Mouse (Mus musculus) adrenal gland, postnatal 10 days (tissue): ENCODE data around the gene H6pd. TPM values are rescaled to one million over a fixed set of nuclear protein-coding genes. Genes with fewer than 3 reads are reported as not detected.

Experiments
- DNase-seq: peaks from one replicate; pipeline ENCODE4 v3.0.0; 2021; ENCODE audit warnings: mixed read lengths
- total RNA-seq, 2 experiments: library from RNA; stranded (reverse); gene quantifications; 2 replicates each; pipeline ENCODE4 v1.2.3; 2021

H6pd gene
- total RNA-seq, 2 experiments from 2014 or later, result 102 to 133 TPM

DNA sequence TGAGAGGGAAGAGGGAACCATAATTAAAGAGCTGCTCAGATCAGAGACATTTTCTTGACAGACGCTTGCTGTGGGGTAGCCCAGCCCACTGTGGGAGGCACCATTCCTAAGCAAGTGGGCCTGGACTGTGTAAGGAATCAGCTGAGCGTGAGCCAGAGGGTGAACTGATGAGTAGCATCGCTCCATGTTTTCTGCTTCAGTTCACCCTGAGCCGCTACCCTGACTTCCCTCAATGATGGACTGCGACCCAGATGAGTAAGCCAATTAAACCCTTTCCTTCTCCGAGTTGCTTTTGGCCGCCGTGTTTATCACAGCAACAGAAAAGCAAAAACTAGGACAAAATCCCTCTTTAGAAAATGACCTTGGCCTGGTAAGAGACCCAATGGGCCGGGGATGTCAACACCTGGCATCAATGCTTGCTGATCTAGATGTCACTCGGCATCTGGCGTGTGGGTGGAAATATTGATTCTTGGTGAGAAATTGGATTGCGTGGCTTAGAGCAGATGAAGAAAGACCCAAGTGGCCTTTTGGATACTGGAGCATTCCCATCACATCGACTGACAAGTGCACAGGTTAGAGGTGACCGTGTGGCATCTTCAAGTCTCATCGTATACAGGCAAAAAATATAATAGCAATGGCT lies 11.0 kb upstream of the H6pd start:
- DNase-seq, result no peak

- no peak for DNase-seq
Observed at GRCm38 (mm10) chr4:150015436-150015835, 6.6 kb upstream of the H6pd start.

- no peak for DNase-seq
Observed at GRCm38 (mm10) chr4:150014378-150015091, 5.7 kb upstream of the H6pd start.

GRCm38 (mm10) chr4:150013805-150014204 lies 5.0 kb upstream of the H6pd start:
- DNase-seq, result no peak

DNA sequence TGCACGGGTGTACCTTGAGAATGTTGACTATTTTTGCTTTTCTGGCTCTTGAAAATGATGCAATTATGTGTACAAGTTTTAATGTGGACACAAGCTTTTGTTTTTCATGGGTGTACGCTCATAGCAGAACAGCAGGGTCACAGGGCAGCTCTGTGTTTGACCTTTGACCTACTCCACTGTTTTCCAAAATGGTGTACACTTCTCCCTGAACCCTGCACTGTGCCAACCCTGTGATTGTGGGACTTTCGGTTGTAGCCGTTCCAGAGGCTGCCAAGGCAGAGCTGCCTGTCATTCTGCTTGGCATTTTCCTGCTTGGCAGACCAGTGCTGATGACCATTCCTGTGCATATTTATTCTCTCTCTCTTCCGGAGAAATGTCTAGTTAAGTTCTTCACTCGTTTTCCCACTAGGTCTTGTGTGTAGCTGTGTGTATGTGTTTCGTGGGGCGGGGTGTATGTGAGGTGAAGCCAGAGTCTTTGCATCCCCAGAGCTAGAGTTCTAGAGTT lies 4.4 kb upstream of the H6pd start:
- no peak for DNase-seq

DNA sequence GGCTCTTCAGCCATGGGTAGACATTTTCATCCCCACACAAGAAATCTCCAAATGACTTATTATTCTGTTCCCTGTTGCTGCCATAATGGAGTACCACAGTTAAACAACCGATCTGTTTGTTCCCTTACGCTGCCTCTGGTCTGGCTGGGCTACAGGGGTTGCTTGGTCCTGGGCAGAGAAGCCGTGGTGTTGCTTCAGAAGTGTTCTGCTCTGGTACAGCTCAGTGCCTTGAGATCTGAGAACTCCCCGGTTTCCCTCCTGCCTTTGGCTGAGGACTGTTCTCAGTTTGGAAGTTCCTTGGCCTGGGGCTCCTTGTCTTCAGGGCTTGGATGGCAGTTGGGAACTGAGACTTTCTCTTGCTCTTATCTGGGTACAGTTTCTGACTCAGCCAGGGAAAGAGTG lies 3.5 kb upstream of the H6pd start:
- no peak for DNase-seq

- DNase-seq, result no peak
Observed at GRCm38 (mm10) chr4:150011564-150012321, 2.9 kb upstream of the H6pd start.

DNA sequence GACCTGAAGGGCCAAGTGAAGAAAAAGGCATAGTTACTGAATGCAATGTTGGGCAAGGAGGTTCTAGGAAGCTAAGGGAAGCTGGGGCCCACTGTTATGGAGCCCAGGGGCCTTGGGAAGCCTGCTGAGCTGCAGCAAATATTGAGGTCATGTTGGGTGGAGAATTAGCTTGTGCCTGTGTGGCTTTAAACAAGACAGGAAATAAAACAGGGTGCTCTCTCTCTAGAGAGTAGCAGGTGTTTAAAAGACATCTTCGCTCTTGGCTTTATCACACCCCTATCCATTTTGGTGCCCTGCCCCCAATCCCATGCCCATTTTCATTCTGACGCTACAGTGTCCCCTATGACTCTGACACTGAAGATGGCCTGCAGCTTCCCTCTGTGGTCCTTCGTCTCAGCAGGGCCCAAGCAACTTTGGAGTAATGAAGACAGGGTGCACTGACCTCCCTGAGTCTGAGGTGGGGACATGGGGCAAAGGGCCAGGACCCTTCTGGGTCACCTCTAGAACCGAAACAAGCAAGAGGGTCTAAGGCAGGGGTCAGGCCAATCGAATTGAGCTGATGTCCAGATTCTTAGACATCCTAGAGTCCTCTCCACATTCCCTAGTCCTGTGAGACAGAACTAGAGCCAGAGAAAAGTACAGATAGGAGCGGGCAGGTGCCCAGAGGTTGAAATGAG lies 1.4 kb upstream of the H6pd start:
- DNase-seq, result no peak

GRCm38 (mm10) chr4:150009587-150009930 lies 736 bp upstream of the H6pd start:
- DNase-seq, result no peak

DNA sequence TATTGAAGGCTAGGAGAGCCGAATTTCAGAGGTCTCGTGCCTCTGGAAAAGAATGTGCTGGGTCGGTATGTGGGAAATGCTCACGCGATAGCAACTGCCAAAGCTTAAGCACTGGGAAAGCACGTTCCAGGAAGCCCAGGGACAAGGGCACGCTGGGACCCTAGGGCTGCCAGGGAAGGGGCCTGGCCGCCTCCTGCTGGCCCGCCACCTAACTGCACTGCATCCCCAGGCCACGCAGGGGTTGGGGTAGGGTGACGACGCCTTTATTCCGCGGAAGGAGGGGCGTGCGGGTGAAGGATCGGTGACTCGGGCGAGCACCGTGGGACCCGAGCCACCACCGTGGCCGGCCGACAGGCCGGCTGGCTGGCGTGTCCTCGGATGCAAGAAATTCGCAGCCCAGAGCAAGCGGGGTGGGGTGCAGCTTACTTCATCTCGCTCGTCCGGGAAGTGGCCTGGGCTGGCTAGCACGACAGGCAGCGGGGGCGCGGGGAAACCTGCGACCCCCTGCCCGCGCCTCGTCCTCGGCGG lies 434 bp downstream of the H6pd start:
- DNase-seq, result peak; percentile 89

- DNase-seq, result no peak
Observed at GRCm38 (mm10) chr4:150007444-150007843, 1.4 kb downstream of the H6pd start.

DNA sequence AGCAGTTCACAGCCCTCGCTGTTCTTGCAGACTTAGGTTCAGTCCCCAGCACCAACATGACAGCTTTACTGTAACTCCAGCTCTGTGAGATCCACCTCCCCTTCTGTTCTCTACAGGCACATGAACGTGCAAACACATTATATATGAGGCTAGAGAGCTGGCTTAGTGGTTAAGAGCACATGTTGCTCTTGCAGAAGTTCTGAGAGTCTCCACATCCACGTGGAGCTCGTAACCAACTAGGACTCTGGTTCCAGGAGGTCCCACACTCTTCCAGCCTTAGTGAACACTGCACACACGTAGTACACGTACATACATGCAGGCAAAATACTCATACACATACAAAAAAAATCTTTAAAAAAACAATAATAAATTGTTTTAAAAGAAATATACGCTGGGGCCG lies 1.8 kb downstream of the H6pd start:
- no peak for DNase-seq

DNA sequence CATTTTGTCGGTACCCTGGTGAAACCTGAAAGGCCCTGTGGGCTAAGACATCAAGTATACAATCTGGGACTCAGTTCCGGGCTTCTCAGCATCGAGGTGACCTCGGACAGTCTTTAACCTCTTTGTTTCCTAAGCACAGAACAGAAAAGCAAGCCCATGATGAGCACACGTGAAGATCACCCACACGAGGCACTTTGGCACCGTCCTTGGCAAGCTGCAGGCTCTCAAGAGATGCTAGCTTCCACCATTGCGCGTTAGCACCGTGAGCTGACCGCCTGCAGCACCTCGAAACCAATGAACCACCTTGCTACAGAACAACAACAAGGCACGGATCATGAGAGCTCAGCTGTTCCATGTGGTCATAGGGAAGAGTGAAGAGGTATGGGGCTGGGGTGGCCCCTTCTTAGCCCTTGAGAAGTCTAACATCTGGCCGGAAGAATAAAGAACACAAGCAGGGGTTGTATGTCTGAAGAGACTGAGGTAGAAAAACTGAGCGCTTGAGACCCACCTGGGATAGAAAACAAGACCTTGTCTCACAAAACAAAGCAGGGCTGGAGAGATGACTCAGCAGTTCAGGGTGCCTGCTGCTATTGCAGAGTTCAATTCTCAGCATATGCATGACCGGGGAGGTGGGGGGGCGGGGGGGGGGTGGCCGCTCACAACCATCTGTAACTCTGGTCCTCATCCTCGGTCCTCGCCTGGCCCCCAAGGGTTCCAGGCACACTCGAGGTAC lies 2.5 kb downstream of the H6pd start:
- no peak for DNase-seq

DNA sequence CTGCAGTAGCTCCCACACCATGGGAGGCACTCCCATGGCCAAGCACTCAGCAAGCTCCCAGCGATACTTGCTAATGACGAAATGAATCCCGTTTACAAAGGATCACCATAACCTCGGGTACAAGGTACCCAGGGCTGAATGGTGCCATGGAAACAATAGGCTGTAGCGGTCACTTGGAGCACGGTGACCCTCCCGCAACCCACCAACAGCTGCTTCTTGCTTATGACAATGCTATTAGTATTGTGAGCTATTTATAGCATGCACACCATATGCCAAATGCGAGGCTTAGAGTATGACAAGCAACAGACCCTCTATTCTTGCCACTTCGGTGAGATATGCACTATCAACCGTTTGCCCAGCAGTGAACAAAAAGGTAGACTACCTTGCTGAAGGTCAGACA lies 3.6 kb downstream of the H6pd start:
- no peak for DNase-seq

DNA sequence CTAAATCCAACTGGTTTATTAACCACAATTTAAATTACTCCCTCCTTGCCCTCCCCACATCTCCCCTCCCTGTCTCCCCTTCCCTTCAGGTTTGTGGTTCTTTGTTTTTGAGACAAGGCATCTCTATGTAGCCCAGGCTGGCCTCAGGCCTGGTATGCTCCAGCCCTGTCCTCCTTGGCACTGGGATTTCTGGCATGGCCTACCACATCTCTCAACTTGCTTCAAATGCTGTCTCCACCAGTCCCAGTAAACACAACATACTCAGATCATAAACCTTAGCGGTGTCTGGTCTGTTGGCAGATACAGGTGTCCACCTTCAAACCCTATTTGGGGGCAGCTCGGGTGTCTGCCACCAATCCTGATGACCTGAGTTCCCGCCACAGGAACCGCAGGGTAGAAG lies 5.2 kb downstream of the H6pd start:
- no peak for DNase-seq

DNA sequence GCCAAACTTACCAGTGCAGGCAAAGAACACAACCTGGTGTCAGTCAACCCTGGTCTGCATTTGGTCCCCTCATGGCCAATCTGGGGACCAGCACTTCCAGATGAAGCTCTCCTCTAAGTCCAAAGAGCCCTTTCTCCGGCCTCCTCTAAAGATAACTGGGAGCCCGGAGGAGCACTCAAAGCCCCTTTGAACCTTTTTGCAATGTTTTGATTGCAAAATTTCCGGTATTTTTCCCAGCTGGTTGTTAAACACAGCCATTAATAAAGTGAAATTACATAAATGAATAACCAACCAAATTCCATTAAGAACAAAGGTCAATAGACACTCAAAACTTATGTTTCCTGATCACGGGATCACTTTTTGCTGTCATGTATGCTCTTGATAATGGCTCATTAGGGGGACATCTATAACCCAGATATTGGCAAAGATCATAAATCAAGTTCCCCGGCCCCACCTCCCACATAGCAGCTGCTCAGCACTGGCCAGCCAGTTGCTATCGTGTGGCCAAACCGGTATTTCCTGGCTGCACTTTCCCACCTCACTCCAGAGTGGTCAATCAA lies 5.7 kb downstream of the H6pd start:
- DNase-seq, result no peak

DNA sequence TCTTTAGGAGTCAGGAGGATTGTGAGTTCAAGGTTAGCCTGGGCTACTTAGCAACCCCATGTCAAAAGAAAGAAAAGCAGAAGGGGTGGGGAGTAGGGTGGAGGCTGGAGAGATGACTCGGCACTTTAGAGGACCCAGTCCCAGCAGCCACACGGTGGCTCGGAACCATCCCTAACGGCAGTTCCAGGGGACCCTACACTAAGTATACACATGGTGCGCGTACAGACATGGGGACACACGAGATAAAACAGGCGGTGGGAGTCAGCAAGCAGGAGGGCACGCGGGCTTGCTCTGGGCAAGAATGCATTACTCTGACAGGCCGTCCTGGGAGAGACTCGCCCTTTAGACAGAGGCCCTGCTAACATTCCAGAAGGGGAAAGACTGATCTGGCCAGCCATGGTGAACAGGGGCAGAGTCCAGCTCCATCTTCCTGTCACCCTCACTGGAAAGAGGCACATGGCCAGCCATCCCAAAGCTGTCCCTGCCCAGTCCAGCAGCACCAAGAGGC lies 6.7 kb downstream of the H6pd start:
- no peak for DNase-seq

DNA sequence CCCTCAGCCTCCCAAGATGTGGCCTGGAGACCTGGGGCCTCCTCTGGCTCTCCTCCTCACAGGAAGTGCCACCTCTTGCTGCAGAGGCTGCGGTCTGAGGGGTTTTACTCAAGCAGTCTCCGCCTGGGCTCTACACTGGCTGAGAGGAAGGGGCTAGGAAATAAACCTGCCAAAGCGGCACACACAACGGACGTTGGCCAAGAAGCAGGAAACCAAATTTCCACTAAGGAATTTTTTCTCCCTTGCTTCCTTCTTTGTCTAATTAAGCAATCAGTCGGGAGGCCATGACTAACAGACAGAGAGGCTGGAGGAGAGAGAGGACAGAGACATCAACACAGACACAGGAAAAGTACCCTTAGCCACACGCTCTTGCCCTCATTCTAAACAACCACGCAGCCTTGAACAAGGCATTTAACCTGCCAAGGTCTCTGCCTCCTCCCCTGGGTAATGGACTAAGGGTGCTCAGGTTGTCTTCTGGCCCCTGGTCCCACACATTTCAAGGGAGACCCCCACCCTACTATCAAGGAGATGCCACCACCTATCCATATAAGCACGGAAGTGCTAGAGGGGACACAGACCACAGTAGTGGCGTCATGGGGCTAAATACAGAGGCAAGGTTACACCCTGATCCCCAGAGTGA lies 7.5 kb downstream of the H6pd start:
- DNase-seq, result no peak

GRCm38 (mm10) chr4:149999931-150000555 lies 8.8 kb downstream of the H6pd start:
- no peak for DNase-seq

DNA sequence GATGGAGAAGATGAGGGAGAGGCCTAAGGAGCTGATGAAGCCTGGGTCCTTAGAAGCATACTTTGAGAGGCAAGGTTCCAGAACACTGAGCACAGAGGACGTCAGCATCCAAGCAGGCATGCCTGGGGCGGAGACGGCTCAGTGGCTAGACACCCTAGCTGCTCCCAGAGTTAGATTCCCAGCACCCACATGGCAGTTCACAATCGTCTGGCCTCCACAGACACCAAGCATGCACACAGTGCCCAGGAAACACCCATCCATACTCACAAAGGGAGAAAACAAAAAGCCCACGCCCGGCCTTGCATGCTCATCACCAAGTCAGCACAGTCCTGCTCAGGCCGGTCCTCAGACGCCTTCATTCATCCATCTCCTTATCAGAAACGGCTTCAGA lies 9.3 kb downstream of the H6pd start:
- no peak for DNase-seq
